Mouse (Mus musculus) lung, adult 2 months (tissue): ENCODE results near the gene Sigirr. TPM values are rescaled to one million over a fixed set of nuclear protein-coding genes. Genes with fewer than 3 reads are reported as not detected.

Experiments used
- DNase-seq: peaks from one replicate; pipeline ENCODE4 v3.0.0; 2022
- H3K4me1 ChIP-seq: fragments of 200-500 bp; 2 replicates; pipeline ENCODE4 v1.6.1; 2011; ENCODE audit warnings: low read length; ENCODE audit not compliant: control insufficient read depth, insufficient read depth
- H3K4me3 ChIP-seq: fragments of 200-500 bp; replicated peaks from 2 replicates; pipeline ENCODE3; 2011; ENCODE audit warnings: low read depth, mild to moderate bottlenecking, control low read depth, low read length; ENCODE audit errors: extremely low read depth
- CTCF ChIP-seq: fragments of 200-500 bp; IDR thresholded peaks from 2 replicates; pipeline ENCODE4 v1.5.1; 2011; ENCODE audit warnings: mild to moderate bottlenecking, low read length, control low read depth; ENCODE audit not compliant: insufficient read depth
- POLR2A ChIP-seq: fragments of 200-500 bp; IDR thresholded peaks from 2 replicates; pipeline ENCODE4 v1.6.1; 2011; ENCODE audit warnings: low read depth, mild to moderate bottlenecking, control low read depth, low read length, borderline replicate concordance; ENCODE audit errors: extremely low read depth
- WGBS: fragments of 180-500 bp; shearing (Covaris S2); methylation state at CpG from one replicate; pipeline ENCODE4 v1.1.7; 2018; 5-methylcytosine and 5-hydroxymethylcytosine counted together
- polyA plus RNA-seq: library from polyadenylated mRNA; depleted of rRNA; stranded (reverse); fragments of >200 nt; gene quantifications from 2 replicates; pipeline ENCODE4 v1.2.3, GENCODE M21; 2012; rRNA removed

Gene Sigirr
- 40.5 and 40.6 TPM in 2 replicates for polyA plus RNA-seq

DNA sequence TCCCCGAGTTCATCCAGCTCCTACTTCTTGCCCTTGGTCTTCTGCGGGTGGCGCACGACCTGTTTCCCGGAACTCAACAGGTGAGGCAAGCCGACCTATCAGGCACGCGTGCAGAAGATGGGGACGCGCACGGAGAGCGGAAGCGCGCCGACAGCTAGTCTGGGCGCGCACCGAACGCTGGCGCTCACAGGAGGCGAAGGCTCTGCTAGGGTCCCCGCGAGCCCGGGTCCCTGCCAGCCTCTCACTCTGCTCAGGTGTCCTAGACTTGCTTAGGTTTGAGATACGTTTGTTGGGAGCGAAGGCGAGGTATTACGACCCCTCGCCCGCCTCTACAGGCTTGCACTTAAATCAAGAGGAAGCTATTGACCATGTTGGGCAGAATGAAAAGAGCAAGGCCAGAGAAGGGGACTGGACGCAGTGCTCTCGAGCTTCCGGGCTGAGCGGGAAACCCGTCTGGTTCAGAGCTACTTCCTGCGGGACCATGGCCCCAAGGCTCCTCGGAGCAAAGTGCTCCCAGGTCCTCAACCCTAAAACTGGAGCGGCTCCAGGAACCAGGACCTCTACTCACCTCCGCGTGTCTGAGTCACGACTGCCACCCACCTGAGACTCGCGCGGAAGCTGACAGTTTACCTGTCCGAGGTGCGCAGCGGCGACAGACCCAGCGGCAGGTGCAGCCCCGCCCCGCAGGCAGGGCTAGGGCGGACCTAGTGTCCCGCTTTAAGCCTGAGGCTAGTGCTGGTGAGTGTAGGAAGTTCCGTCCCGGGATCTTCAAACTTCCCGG is at the start of gene Sigirr:
Gene Sigirr (minus strand): TSS at position 662 of the 781 bp plus-strand sequence.
- Histone ChIP-seq H3K4me1 (peaks cover 10% of the 10 kb centered on the region), H3K4me3 (peak within 1 kb of the TSS; percentile 68)
- WGBS = 2% methylated on average over 56 of the region's 56 CpGs
- peak; percentile 66 for DNase-seq
- TF ChIP-seq POLR2A (peak; percentile 57; the same call in 1 of the 2 replicates), CTCF (no peak)

DNA sequence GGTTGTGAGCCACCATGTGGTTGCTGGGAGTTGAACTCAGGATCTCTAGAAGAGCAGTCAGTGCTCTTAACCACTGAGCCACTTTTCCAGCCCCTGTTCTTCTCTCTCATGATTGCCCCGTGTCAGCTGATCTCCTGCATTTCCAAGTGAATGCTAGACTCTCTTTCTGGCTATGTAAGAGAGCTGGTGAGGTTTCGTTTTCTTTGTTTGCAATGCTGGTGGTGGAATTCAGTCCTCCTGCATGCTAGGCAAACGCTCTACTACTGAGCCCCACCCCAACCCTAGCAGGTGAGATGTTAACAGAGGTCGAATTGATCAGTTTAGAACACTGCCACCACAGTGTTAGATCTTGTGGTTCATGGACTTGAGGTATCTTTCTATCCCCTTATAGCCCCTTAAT is 48.3 kb upstream of the Sigirr start:
- Histone ChIP-seq H3K4me3 (no peak overlapping the region), H3K4me1 (no peaks in the 10 kb centered on the region)
- 56% methylated on average over 4 of the region's 4 CpGs for WGBS
- TF ChIP-seq CTCF (no peak), POLR2A (no peak)
- no peak for DNase-seq

DNA sequence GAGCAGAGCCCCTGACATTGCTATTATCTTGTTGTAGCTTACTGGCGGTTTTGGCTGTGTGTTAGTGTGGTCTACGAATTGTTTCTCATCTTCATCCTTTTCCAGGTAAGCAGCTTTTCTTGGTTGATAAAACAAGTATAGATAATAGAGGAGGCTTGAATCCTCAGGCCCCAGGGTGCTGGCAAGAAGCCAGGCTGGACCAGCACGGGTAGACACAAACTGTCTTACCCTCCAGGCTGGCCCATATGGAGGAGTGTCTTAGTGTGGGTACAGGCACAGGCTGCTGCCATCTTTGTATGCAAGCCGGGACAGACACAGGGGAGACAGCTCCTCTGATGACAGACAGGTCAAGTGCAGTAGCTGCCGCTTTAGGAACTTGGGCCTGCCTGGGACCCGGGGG is 46.7 kb upstream of the Sigirr start:
- DNase-seq = no peak
- H3K4me3 ChIP-seq = no peak overlapping the region
- no peaks in the 10 kb centered on the region for H3K4me1 ChIP-seq
- TF ChIP-seq CTCF (no peak), POLR2A (no peak)
- WGBS = 82% methylated on average over 6 of the region's 6 CpGs

DNA sequence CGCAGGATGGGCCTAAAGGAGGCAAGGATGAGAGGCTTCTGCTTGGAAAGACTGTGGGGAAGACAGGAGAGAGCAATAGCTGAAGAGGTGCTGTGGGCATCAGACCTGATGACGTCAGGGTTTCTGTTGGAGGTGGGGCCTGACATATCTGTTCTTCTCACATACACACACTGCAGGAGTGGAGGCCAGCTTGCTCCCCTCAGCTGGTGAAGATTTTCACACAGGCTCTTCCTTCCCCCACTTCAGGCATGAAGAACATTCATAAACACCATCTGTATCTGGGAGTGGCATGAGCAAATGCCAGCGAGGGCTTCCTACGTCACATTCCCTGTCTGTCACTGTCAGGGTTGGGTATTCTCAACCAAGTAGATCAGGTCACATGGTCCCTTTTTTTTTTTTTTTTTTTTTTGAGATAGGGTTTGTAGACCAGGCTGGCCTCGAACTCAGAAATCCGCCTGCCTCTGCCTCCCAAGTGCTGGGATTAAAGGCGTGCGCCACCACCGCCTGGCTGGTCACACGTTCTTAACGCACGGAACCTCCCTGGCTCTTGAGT is 45.7 kb upstream of the Sigirr start:
- H3K4me3 ChIP-seq = no peak overlapping the region
- no peaks in the 10 kb centered on the region for H3K4me1 ChIP-seq
- no peak for DNase-seq
- TF ChIP-seq POLR2A = no peak
- no peak for TF ChIP-seq CTCF
- WGBS = 90% methylated on average over 12 of the region's 12 CpGs

DNA sequence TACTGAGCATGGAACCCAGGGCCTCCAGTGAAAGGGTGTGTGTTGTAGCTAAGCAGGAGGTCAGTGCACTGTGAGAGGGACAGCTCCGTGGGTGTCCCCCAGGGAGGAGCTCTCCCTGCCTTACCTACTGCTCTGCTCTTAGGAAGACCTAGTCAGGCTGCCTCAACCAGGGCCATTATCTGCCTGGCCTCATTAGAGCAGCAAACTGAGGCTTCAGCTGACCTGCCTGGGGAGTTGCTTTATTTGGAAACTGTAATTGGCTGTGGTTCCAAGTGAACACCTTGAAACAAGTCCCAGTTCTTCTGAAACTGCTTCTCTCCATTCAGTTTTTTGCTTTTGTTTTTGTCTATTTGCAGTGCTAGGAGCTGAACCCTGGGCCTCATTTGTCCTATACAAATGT is 45.0 kb upstream of the Sigirr start:
- TF ChIP-seq POLR2A (no peak), CTCF (no peak)
- no peak overlapping the region for H3K4me3 ChIP-seq
- 54% methylated on average over 1 of the region's 1 CpGs for WGBS
- DNase-seq = no peak
- H3K4me1 ChIP-seq = no peaks in the 10 kb centered on the region

DNA sequence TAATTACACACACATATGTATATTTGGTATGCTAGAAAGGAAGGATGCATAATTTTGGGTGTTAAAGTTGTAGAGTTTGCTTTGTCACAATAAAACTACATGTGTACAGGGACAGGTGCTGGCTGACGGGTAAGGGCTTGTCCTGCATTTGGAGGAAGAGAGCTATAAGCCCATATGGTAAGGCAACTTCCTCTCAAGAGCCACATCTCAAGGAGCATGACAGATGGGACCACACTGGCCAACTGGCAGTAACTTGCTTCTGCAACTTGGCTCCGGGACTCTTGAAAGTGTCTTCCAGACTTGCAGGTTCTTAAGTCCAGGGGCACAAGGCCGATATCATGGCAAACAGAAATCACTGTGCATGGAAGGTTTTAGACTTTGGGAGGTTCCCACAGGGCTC is 44.3 kb upstream of the Sigirr start:
- Histone ChIP-seq H3K4me3 (no peak overlapping the region), H3K4me1 (no peaks in the 10 kb centered on the region)
- no peak for TF ChIP-seq POLR2A
- TF ChIP-seq CTCF = no peak
- WGBS = 84% methylated on average over 3 of the region's 3 CpGs
- no peak for DNase-seq

DNA sequence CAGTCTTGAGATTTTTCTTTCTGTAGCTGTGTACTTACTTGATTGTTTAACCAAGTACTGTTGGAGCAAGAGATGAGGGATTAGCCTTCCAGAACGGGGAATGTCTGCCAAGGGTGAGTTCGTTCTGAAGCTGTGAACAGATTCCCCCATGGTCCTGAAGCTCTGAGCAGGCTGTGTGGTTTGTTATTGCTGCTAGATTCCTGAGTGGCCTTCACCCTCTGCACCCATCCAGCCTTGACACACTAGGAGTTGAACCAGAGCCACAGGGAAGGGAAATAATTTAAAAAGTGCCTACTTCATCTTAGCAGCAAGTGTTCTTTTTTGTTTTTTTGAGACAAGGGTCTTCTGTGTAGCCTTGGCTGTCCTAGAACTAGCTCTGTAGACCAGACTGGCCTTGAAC is 43.5 kb upstream of the Sigirr start:
- TF ChIP-seq CTCF (no peak), POLR2A (no peak)
- no peak for DNase-seq
- WGBS = 47% methylated on average over 2 of the region's 2 CpGs
- Histone ChIP-seq H3K4me1 (no peaks in the 10 kb centered on the region), H3K4me3 (no peak overlapping the region)

DNA sequence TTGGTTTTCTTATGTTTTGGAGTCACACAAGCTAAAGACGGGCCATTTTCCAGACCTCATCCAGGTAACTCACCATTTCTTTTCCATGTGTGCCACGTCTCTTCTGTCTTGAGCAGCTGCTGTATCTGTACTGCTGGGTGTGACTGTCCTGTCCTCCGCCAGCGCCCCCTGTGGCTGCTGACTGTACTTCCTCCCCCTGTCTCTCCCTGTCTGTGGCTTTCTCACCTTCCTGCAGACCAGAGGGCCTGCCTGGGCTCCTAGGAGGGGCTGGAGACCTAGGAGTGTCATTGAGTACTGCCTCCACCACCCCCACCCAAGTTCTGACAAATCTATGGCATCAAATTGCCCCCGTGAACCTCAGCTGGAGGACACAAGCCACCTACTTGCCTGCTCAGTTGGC is 42.7 kb upstream of the Sigirr start:
- TF ChIP-seq POLR2A (no peak), CTCF (peak; percentile 47)
- no peak overlapping the region for H3K4me3 ChIP-seq
- no peaks in the 10 kb centered on the region for H3K4me1 ChIP-seq
- DNase-seq = peak; percentile 44
- WGBS = 47% methylated on average over 5 of the region's 5 CpGs

DNA sequence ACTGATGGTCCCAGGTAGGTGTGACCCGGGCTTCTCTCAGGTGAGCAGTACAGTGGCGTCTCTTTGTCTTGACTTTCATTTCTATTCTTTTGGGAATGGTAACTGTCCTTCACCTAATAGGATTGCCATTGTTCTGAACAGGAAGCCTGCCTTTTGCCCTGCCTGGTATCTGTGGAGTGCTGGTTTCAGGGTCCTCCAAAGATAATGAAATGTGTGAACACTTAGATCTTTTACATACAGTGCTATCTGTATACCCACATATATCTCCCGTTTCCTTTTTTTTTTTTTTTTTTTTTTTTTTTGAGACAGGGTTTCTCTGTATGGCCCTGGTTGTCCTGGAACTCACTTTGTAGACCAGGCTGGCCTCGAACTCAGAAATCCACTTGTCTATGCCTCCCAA is 41.0 kb upstream of the Sigirr start:
- WGBS = 83% methylated on average over 4 of the region's 4 CpGs
- no peaks in the 10 kb centered on the region for H3K4me1 ChIP-seq
- H3K4me3 ChIP-seq = no peak overlapping the region
- DNase-seq = no peak
- TF ChIP-seq POLR2A = no peak
- TF ChIP-seq CTCF = no peak

DNA sequence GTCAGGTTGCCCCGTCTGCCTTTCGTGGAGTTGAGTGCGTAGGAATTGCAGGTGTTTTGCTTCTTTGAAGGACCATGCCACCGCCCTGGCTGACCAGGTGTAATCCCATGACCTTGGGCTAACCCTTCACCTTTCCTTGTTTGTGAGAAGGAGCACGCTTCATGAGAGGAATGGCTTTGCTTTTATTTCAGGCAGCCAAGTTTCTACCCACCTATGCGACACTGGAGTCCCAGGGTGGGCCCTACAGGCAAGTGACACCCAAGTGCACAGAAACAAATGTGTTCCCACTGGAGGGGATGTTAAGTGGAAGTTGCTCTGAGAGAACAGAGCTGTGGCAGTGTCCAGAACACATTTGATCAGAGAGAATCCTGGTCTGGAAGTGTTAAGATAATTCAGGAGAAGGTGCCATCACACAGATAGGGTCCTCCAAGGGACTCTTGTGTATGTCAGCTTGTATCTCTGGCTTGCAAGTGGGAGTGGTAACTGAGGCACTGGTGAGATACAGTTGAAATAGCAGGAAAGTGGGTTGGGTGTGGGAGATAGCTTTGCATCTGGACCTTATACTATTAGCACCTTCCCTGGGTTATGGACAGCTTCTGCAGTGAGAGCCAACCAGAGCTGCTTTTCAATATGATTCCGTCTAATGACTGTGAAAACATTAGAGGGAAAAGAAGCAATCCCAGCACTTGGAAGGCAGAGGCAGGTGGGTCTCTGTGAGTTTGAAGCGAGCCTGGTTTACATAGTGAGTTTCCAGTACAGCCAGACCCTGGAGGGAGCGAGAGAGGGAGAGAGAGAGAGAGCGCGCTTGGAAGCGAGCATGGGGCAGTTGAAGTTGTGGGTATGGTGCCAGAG is 31.8 kb upstream of the Sigirr start:
- Histone ChIP-seq H3K4me1 (peaks cover 6% of the 10 kb centered on the region), H3K4me3 (peak overlapping the region; percentile 78)
- TF ChIP-seq POLR2A (no peak), CTCF (no peak)
- DNase-seq = no peak
- WGBS = 61% methylated on average over 12 of the region's 12 CpGs
